Mouse (Mus musculus): ENCODE results near the gene Acod1.

The Acod1 gene

DNA sequence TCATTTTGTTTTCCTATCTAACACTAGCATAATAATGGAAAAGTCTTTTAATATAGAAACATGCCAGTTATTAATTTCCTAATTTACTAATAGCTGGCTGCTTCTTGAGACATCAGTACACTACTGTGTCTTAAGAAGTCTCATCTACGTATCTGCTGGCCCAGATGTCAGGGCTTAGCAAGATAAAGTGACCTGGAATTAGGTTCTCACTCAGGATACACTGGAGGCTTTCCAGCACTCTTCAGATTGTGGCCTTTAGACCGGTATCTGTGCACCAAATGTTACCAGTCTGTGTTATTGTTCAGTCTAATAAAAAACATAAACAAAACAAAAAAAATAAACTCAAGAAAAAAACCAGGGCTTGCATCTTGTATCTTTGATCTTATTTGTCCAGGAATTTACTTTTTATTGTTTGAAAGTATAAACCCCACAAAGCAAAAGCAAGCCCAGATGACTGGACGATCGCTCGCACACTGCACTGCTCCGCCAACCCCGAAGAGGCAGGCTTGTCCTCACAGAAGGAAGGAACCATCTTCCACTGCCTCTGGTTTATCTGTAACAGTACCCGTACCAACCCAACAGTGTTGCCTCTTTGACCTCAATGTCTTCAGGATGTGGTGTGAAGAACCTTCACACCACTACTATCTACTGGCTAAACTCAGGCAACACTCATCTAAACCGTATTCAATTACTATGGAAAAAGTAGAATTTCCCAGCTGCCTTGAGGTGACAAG is 30.7 kb downstream of the Acod1 start:
- TF ChIP-seq NANOG (IDR thresholded peaks at IDR 0.05; ENCODE audit: borderline replicate concordance, low read length): no peak
- no peak for TF ChIP-seq POU5F1 (IDR thresholded peaks at IDR 0.05; ENCODE audit: borderline replicate concordance, low read length)
- no peak for TF ChIP-seq CTCF (conservative IDR thresholded peaks at IDR 0.05; ENCODE audit: low read length)
- Histone ChIP-seq H3K4me1 (replicated peaks; ENCODE audit: low read depth, low read length) (peaks cover 70% of the 10 kb centered on the region), H3K27me3 (ENCODE audit: insufficient read depth, low read length) (no peaks in the 10 kb centered on the region), H3K9me3 (ENCODE audit: low read length) (0 out of 2 replicates have a peak, but pooled peaks cover 4% of the 10 kb centered on the region), H3K4me3 (replicated peaks; ENCODE audit: low read length) (no peak overlapping the region), H3K36me3 (ENCODE audit: insufficient read depth, low read length) (peaks cover 58% of the 10 kb centered on the region)

DNA sequence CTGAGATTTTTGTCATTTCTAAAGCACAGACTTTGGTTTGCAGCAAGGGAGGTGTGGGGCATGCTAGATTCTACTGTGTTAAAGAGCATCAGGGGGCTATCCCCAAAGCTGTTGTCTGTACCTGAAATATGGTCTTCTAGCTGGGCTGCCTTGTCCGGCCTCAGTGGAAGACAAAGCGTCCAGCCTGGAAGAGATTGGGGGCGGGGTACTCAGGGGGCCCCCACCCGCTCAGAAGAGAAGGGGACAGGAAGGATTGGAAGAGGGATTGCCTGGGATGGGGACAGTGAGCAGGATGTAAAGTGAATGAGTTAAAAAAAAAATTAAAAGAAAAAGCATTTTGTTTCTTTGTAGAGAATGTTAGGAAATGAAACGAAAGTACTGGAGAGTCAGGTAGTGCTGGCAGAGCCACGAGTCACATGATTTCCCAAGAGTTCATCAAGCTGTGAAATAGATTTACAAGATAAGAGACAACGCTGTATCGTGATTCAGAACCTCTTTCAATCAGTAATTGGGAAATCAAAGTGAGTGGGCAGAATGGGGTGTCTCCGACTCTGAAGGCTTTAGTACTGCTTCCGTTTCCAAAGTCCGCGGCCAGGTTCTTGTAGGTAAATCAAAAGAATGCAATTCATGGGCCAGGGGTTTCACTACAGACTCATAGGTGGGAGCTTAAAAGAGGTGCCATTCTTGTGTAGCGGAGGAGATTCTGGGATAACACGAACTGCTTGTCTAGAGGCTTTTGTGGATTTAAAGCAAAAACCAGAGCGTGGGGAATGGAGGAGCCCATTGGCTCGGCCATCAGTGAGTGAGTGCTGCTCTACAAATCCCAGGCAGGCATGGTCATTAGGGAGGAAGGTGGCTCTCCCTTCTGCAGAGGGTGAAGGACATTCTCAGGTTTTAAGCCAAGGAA is 31.5 kb downstream of the Acod1 start:
- peak overlapping the region; percentile 27 for H3K4me3 ChIP-seq (replicated peaks; ENCODE audit: low read length)
- 0 out of 2 replicates have a peak, but pooled peaks cover 4% of the 10 kb centered on the region for H3K9me3 ChIP-seq (ENCODE audit: low read length)
- H3K27me3 ChIP-seq (ENCODE audit: insufficient read depth, low read length): peaks cover 7% of the 10 kb centered on the region
- H3K36me3 ChIP-seq (ENCODE audit: insufficient read depth, low read length): peaks cover 58% of the 10 kb centered on the region
- TF ChIP-seq NANOG (IDR thresholded peaks at IDR 0.05; ENCODE audit: borderline replicate concordance, low read length) (peak; percentile 95), POU5F1 (IDR thresholded peaks at IDR 0.05; ENCODE audit: borderline replicate concordance, low read length) (no peak), CTCF (conservative IDR thresholded peaks at IDR 0.05; ENCODE audit: low read length) (no peak)
- H3K4me1 ChIP-seq (replicated peaks; ENCODE audit: low read depth, low read length): peaks cover 67% of the 10 kb centered on the region

DNA sequence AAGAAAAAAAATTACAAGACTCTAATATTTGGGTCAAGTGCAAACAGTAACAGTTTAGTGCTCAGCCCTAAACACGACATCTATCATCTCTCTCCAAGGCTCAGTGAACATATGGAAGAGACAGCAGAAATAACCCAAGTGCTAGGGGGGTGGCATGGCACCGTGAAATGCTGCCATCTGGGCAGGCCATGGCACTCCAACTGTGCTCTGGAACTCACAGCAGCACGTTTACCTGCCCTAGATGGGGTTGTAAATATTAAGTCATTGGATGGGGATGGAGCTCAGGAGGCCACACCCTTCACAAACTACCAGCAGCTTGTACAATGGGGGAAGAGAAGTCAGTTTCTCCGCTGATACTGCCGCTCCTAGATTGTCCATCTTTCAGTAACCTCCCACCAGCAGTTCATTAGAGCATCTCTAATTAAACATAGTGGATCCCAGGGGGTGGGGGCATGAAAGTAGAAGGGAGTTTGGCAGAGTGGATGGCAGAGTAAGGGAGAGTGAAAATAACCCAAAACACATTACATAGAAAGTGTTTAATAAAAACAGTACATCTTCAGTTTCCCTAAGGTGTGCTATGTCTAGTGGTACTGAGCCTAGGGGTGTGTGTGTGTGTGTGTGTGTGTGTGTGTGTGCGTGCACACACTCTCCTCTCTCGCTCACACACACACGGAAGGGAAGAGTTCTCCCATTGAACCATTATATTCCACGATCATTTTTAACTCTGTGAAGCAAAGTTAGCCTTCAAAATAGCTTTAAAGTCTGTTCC is 32.6 kb downstream of the Acod1 start:
- Histone ChIP-seq H3K27me3 (ENCODE audit: insufficient read depth, low read length) (peaks cover 7% of the 10 kb centered on the region), H3K4me1 (replicated peaks; ENCODE audit: low read depth, low read length) (peaks cover 60% of the 10 kb centered on the region), H3K9me3 (ENCODE audit: low read length) (0 out of 2 replicates have a peak, but pooled peaks cover 4% of the 10 kb centered on the region), H3K4me3 (replicated peaks; ENCODE audit: low read length) (peak overlapping the region; percentile 27; the same call in 1 of the 2 replicates), H3K36me3 (ENCODE audit: insufficient read depth, low read length) (peaks cover 58% of the 10 kb centered on the region)
- TF ChIP-seq CTCF (conservative IDR thresholded peaks at IDR 0.05; ENCODE audit: low read length) (no peak), POU5F1 (IDR thresholded peaks at IDR 0.05; ENCODE audit: borderline replicate concordance, low read length) (no peak), NANOG (IDR thresholded peaks at IDR 0.05; ENCODE audit: borderline replicate concordance, low read length) (no peak)

DNA sequence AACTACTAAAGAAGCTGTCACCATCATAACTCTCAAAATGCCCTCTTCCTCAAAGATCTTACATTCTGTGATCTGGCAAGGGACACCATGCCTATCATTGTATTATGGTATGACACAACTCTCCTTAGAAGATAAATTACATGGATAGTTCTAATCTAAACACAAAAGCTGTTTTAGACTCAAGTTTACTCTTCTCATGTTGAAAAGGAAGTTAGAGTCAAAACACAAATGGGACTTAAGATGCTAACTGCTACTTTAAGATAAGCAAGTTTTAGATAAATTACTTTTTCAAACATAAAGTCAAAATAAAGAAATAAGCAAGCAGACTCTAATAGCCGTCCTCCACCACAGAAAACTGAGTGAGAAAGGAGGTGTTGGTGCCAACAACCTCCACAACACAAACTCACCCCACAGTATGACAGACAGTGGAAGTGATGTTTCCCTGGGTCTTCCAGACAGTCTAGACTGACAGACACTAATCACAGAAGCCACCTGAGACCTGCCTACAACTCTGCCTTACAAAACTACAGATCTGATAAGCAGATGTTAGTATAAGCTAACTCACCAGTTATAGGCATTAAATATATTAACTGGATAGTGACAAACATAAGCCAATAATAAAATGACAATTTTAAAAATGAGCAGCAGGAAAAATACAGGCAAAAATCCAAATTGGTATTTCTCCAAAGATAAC is 39.2 kb downstream of the Acod1 start:
- no peak for TF ChIP-seq POU5F1 (IDR thresholded peaks at IDR 0.05; ENCODE audit: borderline replicate concordance, low read length)
- H3K9me3 ChIP-seq (ENCODE audit: low read length): no peaks in the 10 kb centered on the region

DNA sequence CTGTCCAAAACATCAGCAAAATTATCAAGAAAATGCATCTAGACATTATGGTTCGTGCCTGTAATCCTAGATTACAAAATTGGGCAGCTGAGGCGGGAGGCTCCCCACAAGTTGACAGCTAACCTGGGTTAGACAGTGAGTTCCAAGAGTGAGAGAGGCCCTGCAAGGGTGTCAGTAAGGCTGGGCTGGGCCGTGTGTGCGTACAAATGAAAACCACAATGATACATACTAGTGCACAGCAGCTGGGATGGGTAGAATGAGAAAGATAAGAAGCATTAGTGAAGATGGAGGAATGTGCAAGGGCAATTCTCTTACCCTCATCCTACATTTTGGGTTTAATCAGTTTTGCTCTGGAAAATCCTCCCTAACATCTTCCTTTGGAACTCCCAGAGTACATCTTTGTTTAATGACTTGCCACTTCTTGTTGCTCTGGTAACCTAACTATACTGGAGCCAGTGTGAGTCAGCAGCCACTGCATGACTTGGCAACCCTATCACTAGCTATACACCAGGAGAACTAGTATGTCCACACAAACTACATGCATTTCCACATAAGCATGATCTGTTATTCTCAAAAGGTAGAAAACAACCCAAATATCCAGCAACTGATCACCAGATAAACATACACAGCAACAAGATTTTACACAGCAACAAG is 40.0 kb downstream of the Acod1 start:
- H3K27me3 ChIP-seq (ENCODE audit: insufficient read depth, low read length): peaks cover 10% of the 10 kb centered on the region
- H3K9me3 ChIP-seq (ENCODE audit: low read length): no peaks in the 10 kb centered on the region
- peaks cover 89% of the 10 kb centered on the region for H3K36me3 ChIP-seq (ENCODE audit: insufficient read depth, low read length)
- H3K4me1 ChIP-seq (replicated peaks; ENCODE audit: low read depth, low read length): peaks cover 43% of the 10 kb centered on the region
- no peak overlapping the region for H3K4me3 ChIP-seq (replicated peaks; ENCODE audit: low read length)
- TF ChIP-seq NANOG (IDR thresholded peaks at IDR 0.05; ENCODE audit: borderline replicate concordance, low read length) (no peak), POU5F1 (IDR thresholded peaks at IDR 0.05; ENCODE audit: borderline replicate concordance, low read length) (no peak), CTCF (conservative IDR thresholded peaks at IDR 0.05; ENCODE audit: low read length) (no peak)

More for the DNA sequence above, 39.2 kb downstream of the Acod1 start:
- peaks cover 36% of the 10 kb centered on the region for H3K4me1 ChIP-seq (replicated peaks; ENCODE audit: low read depth, low read length)
- H3K36me3 ChIP-seq (ENCODE audit: insufficient read depth, low read length): peaks cover 84% of the 10 kb centered on the region
- H3K4me3 ChIP-seq (replicated peaks; ENCODE audit: low read length): no peak overlapping the region
- peaks cover 10% of the 10 kb centered on the region for H3K27me3 ChIP-seq (ENCODE audit: insufficient read depth, low read length)

GRCm38 (mm10) chr14:103087846-103088245 is 41.1 kb downstream of the Acod1 start:
- TF ChIP-seq CTCF (conservative IDR thresholded peaks at IDR 0.05; ENCODE audit: low read length): no peak
- no peak for TF ChIP-seq NANOG (IDR thresholded peaks at IDR 0.05; ENCODE audit: borderline replicate concordance, low read length)
- no peak for TF ChIP-seq POU5F1 (IDR thresholded peaks at IDR 0.05; ENCODE audit: borderline replicate concordance, low read length)
- peaks cover 49% of the 10 kb centered on the region for H3K4me1 ChIP-seq (replicated peaks; ENCODE audit: low read depth, low read length)
- peaks cover 7% of the 10 kb centered on the region for H3K27me3 ChIP-seq (ENCODE audit: insufficient read depth, low read length)

GRCm38 (mm10) chr14:103088624-103089023 is 41.8 kb downstream of the Acod1 start:
- Histone ChIP-seq H3K9me3 (ENCODE audit: low read length) (no peaks in the 10 kb centered on the region), H3K27me3 (ENCODE audit: insufficient read depth, low read length) (0 out of 2 replicates have a peak, but pooled peaks cover 3% of the 10 kb centered on the region), H3K4me1 (replicated peaks; ENCODE audit: low read depth, low read length) (peaks cover 54% of the 10 kb centered on the region), H3K4me3 (replicated peaks; ENCODE audit: low read length) (no peak overlapping the region), H3K36me3 (ENCODE audit: insufficient read depth, low read length) (peaks cover 96% of the 10 kb centered on the region)
- TF ChIP-seq NANOG (IDR thresholded peaks at IDR 0.05; ENCODE audit: borderline replicate concordance, low read length) (no peak), POU5F1 (IDR thresholded peaks at IDR 0.05; ENCODE audit: borderline replicate concordance, low read length) (no peak), CTCF (conservative IDR thresholded peaks at IDR 0.05; ENCODE audit: low read length) (peak; percentile 77)

More at GRCm38 (mm10) chr14:103087846-103088245, 41.1 kb downstream of the Acod1 start:
- Histone ChIP-seq H3K4me3 (replicated peaks; ENCODE audit: low read length) (no peak overlapping the region), H3K9me3 (ENCODE audit: low read length) (no peaks in the 10 kb centered on the region), H3K36me3 (ENCODE audit: insufficient read depth, low read length) (peaks cover 94% of the 10 kb centered on the region)

Data from E14TG2a.4 (cell line).